Mouse (Mus musculus): ENCODE results near the gene Trnau1ap.

DNA sequence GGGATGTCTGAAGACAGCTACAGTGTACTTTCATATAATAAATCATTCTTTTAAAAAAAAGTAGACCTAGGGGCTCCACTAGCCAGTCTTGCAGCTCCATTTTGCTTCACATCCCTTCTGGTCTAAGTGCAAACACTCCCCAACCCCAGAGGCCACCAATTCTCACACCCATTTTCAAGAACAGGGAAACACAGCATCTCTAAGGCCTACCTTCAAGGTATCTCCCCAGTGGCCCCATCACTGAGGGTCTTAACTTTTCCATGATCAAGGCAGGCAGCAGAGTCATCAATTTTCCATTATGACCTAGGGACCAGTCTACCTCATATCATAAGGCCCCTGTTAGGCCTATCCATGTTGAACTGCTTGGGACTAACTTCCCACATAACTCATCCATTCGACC, 22.1 kb upstream of the Trnau1ap start:
- TF ChIP-seq CTCF (IDR thresholded peaks at IDR 0.05; ENCODE audit: extremely low read depth, insufficient read depth, insufficient read length, insufficient replicate concordance) (no peak), POLR2A (IDR thresholded peaks at IDR 0.05; ENCODE audit: low read depth, low read length) (no peak)

Data from spleen, adult 2 months (tissue).